Mouse (Mus musculus): ENCODE measurements around the gene Ehf. TPM values are rescaled to one million over a fixed set of nuclear protein-coding genes. Genes with fewer than 3 reads are reported as not detected.

The Ehf gene
- 0.10 and 0.14 TPM in 2 replicates for polyA plus RNA-seq (2016; fragmentation: Nextera tagmentation; extraction: Ambion mirVana)

- no peaks in the 10 kb centered on the region for H3K4me1 ChIP-seq (replicated peaks)
- no peaks in the 10 kb centered on the region for H3K9me3 ChIP-seq
- no peaks in the 10 kb centered on the region for H3K36me3 ChIP-seq
- no peak for ATAC-seq (ENCODE audit: insufficient number of reproducible peaks, insufficient read depth, low FRiP score, low TSS enrichment, low read depth)
- no peak within 1 kb of the TSS for H3K9ac ChIP-seq (replicated peaks)
- no peak within 1 kb of the TSS for H3K4me3 ChIP-seq (replicated peaks)
- no peaks in the 10 kb centered on the region; the same call in 1 of the 2 replicates for H3K27me3 ChIP-seq
- no peak within 1 kb of the TSS for H3K4me2 ChIP-seq
- WGBS: 64% methylated on average over 9 of the region's 9 CpGs
- H3K27ac ChIP-seq: no peak within 1 kb of the TSS
Measured at GRCm38 (mm10) chr2:103303132-103303531, at the start of gene Ehf. Gene Ehf, minus strand, starts transcription at chr2:103303278.

GRCm38 (mm10) chr2:103347417-103347891 lies 44.4 kb upstream of the Ehf start:
- Histone ChIP-seq H3K4me3 (replicated peaks) (no peak overlapping the region), H3K9ac (replicated peaks) (no peak overlapping the region), H3K36me3 (no peaks in the 10 kb centered on the region), H3K4me2 (no peak overlapping the region), H3K9me3 (no peaks in the 10 kb centered on the region), H3K27me3 (peaks cover 9% of the 10 kb centered on the region; the same call in 1 of the 2 replicates), H3K4me1 (replicated peaks) (no peaks in the 10 kb centered on the region), H3K27ac (no peak overlapping the region)
- no peak for ATAC-seq (ENCODE audit: insufficient number of reproducible peaks, insufficient read depth, low FRiP score, low TSS enrichment, low read depth)
- 23% methylated on average over 5 of the region's 5 CpGs for WGBS

GRCm38 (mm10) chr2:103346751-103347289 lies 43.7 kb upstream of the Ehf start:
- no peak for ATAC-seq (ENCODE audit: insufficient number of reproducible peaks, insufficient read depth, low FRiP score, low TSS enrichment, low read depth)
- peaks cover 9% of the 10 kb centered on the region; the same call in 1 of the 2 replicates for H3K27me3 ChIP-seq
- no peak overlapping the region for H3K4me2 ChIP-seq
- no peak overlapping the region for H3K9ac ChIP-seq (replicated peaks)
- no peaks in the 10 kb centered on the region for H3K36me3 ChIP-seq
- H3K4me3 ChIP-seq (replicated peaks): no peak overlapping the region
- no peak overlapping the region for H3K27ac ChIP-seq
- no peaks in the 10 kb centered on the region for H3K9me3 ChIP-seq
- no peaks in the 10 kb centered on the region for H3K4me1 ChIP-seq (replicated peaks)
- 75% methylated on average over 3 of the region's 3 CpGs for WGBS

- WGBS: 83% methylated on average over 7 of the region's 7 CpGs
- no peaks in the 10 kb centered on the region for H3K9me3 ChIP-seq
- no peak overlapping the region for H3K4me2 ChIP-seq
- H3K27ac ChIP-seq: no peak overlapping the region
- H3K4me1 ChIP-seq (replicated peaks): no peaks in the 10 kb centered on the region
- H3K4me3 ChIP-seq (replicated peaks): no peak overlapping the region
- no peak for ATAC-seq (ENCODE audit: insufficient number of reproducible peaks, insufficient read depth, low FRiP score, low TSS enrichment, low read depth)
- H3K27me3 ChIP-seq: peaks cover 9% of the 10 kb centered on the region; the same call in 1 of the 2 replicates
- H3K9ac ChIP-seq (replicated peaks): no peak overlapping the region
- H3K36me3 ChIP-seq: no peaks in the 10 kb centered on the region
Measured at GRCm38 (mm10) chr2:103343611-103344010, 40.5 kb upstream of the Ehf start.

- no peak for ATAC-seq (ENCODE audit: insufficient number of reproducible peaks, insufficient read depth, low FRiP score, low TSS enrichment, low read depth)
- 0 out of 2 replicates have a peak, but pooled peaks cover 3% of the 10 kb centered on the region for H3K27me3 ChIP-seq
- H3K27ac ChIP-seq: no peak overlapping the region
- 85% methylated on average over 1 of the region's 1 CpGs for WGBS
- no peak overlapping the region for H3K4me2 ChIP-seq
- H3K4me3 ChIP-seq (replicated peaks): no peak overlapping the region
- no peaks in the 10 kb centered on the region for H3K4me1 ChIP-seq (replicated peaks)
- H3K36me3 ChIP-seq: no peaks in the 10 kb centered on the region
- H3K9me3 ChIP-seq: no peaks in the 10 kb centered on the region
- H3K9ac ChIP-seq (replicated peaks): no peak overlapping the region
Measured at GRCm38 (mm10) chr2:103342123-103342522, 39.0 kb upstream of the Ehf start.

GRCm38 (mm10) chr2:103341375-103341971 lies 38.4 kb upstream of the Ehf start:
- H3K27ac ChIP-seq: no peak overlapping the region
- no peak overlapping the region for H3K9ac ChIP-seq (replicated peaks)
- ATAC-seq (ENCODE audit: insufficient number of reproducible peaks, insufficient read depth, low FRiP score, low TSS enrichment, low read depth): no peak
- H3K9me3 ChIP-seq: no peaks in the 10 kb centered on the region
- H3K36me3 ChIP-seq: no peaks in the 10 kb centered on the region
- H3K4me3 ChIP-seq (replicated peaks): no peak overlapping the region
- 89% methylated on average over 1 of the region's 1 CpGs for WGBS
- 0 out of 2 replicates have a peak, but pooled peaks cover 3% of the 10 kb centered on the region for H3K27me3 ChIP-seq
- H3K4me2 ChIP-seq: no peak overlapping the region
- H3K4me1 ChIP-seq (replicated peaks): no peaks in the 10 kb centered on the region

GRCm38 (mm10) chr2:103338706-103339105 lies 35.6 kb upstream of the Ehf start:
- Histone ChIP-seq H3K27ac (no peak overlapping the region), H3K9ac (replicated peaks) (no peak overlapping the region), H3K4me1 (replicated peaks) (no peaks in the 10 kb centered on the region), H3K4me3 (replicated peaks) (no peak overlapping the region), H3K27me3 (0 out of 2 replicates have a peak, but pooled peaks cover 2% of the 10 kb centered on the region), H3K4me2 (no peak overlapping the region), H3K36me3 (no peaks in the 10 kb centered on the region), H3K9me3 (no peaks in the 10 kb centered on the region)
- ATAC-seq (ENCODE audit: insufficient number of reproducible peaks, insufficient read depth, low FRiP score, low TSS enrichment, low read depth): no peak
- 75% methylated on average over 6 of the region's 6 CpGs for WGBS

GRCm38 (mm10) chr2:103337370-103337769 lies 34.3 kb upstream of the Ehf start:
- no peak overlapping the region for H3K4me2 ChIP-seq
- no peak overlapping the region for H3K27ac ChIP-seq
- H3K27me3 ChIP-seq: no peaks in the 10 kb centered on the region
- no peaks in the 10 kb centered on the region for H3K9me3 ChIP-seq
- 93% methylated on average over 3 of the region's 3 CpGs for WGBS
- no peak overlapping the region for H3K4me3 ChIP-seq (replicated peaks)
- H3K36me3 ChIP-seq: no peaks in the 10 kb centered on the region
- no peak overlapping the region for H3K9ac ChIP-seq (replicated peaks)
- H3K4me1 ChIP-seq (replicated peaks): no peaks in the 10 kb centered on the region
- no peak for ATAC-seq (ENCODE audit: insufficient number of reproducible peaks, insufficient read depth, low FRiP score, low TSS enrichment, low read depth)

GRCm38 (mm10) chr2:103336621-103337020 lies 33.5 kb upstream of the Ehf start:
- no peak overlapping the region for H3K4me2 ChIP-seq
- WGBS: 89% methylated on average over 11 of the region's 11 CpGs
- ATAC-seq (ENCODE audit: insufficient number of reproducible peaks, insufficient read depth, low FRiP score, low TSS enrichment, low read depth): no peak
- no peaks in the 10 kb centered on the region for H3K9me3 ChIP-seq
- no peaks in the 10 kb centered on the region for H3K36me3 ChIP-seq
- H3K4me3 ChIP-seq (replicated peaks): no peak overlapping the region
- no peak overlapping the region for H3K9ac ChIP-seq (replicated peaks)
- no peaks in the 10 kb centered on the region for H3K27me3 ChIP-seq
- H3K4me1 ChIP-seq (replicated peaks): no peaks in the 10 kb centered on the region
- H3K27ac ChIP-seq: no peak overlapping the region

- no peaks in the 10 kb centered on the region for H3K9me3 ChIP-seq
- ATAC-seq (ENCODE audit: insufficient number of reproducible peaks, insufficient read depth, low FRiP score, low TSS enrichment, low read depth): no peak
- H3K9ac ChIP-seq (replicated peaks): no peak overlapping the region
- no peak overlapping the region for H3K4me2 ChIP-seq
- H3K4me1 ChIP-seq (replicated peaks): no peaks in the 10 kb centered on the region
- no peaks in the 10 kb centered on the region for H3K27me3 ChIP-seq
- 89% methylated on average over 3 of the region's 3 CpGs for WGBS
- no peak overlapping the region for H3K4me3 ChIP-seq (replicated peaks)
- no peak overlapping the region for H3K27ac ChIP-seq
- no peaks in the 10 kb centered on the region for H3K36me3 ChIP-seq
Measured at GRCm38 (mm10) chr2:103336000-103336399, 32.9 kb upstream of the Ehf start.

GRCm38 (mm10) chr2:103331666-103332191 lies 28.7 kb upstream of the Ehf start:
- Histone ChIP-seq H3K4me3 (replicated peaks) (no peak overlapping the region), H3K27me3 (no peaks in the 10 kb centered on the region), H3K4me1 (replicated peaks) (no peaks in the 10 kb centered on the region), H3K9ac (replicated peaks) (no peak overlapping the region), H3K9me3 (no peaks in the 10 kb centered on the region), H3K36me3 (no peaks in the 10 kb centered on the region), H3K27ac (no peak overlapping the region), H3K4me2 (no peak overlapping the region)
- 88% methylated on average over 3 of the region's 3 CpGs for WGBS
- ATAC-seq (ENCODE audit: insufficient number of reproducible peaks, insufficient read depth, low FRiP score, low TSS enrichment, low read depth): no peak

Measured in limb, embryonic 12.5 days (tissue).